Mouse (Mus musculus) C2C12 (cell line): ENCODE results near the gene Map3k14.

Experiments used
- CEBPB ChIP-seq: IDR thresholded peaks from one replicate; pipeline ENCODE4 v1.6.1; 2011; ENCODE audit warnings: low read depth, mild to moderate bottlenecking, control low read depth, moderate library complexity
- CTCF ChIP-seq: IDR thresholded peaks from one replicate; pipeline ENCODE4 v1.5.1; 2011; ENCODE audit not compliant: control insufficient read depth, insufficient read depth, insufficient read length
- FOSL1 ChIP-seq: IDR thresholded peaks from one replicate; pipeline ENCODE4 v1.8.0; 2011; ENCODE audit warnings: mild to moderate bottlenecking, low read length; ENCODE audit not compliant: poor library complexity, insufficient read depth, severe bottlenecking
- MAX ChIP-seq: IDR thresholded peaks from one replicate; pipeline ENCODE4 v1.6.1; 2011; ENCODE audit warnings: mild to moderate bottlenecking, control low read depth
- MYOD1 ChIP-seq: IDR thresholded peaks from one replicate; pipeline ENCODE4 v1.6.1; 2011; ENCODE audit warnings: low read depth; ENCODE audit not compliant: control insufficient read depth, insufficient read length

- TF ChIP-seq CTCF (no peak), FOSL1 (no peak), MAX (no peak), MYOD1 (no peak), CEBPB (no peak)
These were observed 89.3 kb downstream of the Map3k14 start for GRCm38 (mm10) chr11:103177815-103178485.
